In genomic region chr11:119913935-119914314, GRCm38 (mm10) we compare ENCODE assay signal across 8 mouse cellular contexts. TPM values are rescaled to one million over a fixed set of nuclear protein-coding genes. Genes with fewer than 3 reads are reported as not detected.
A peak's percentile ranks its signal among the peaks of the same experiment; 100 is the strongest.
DNase-seq lines count a peak whose midpoint lies in the region; ATAC-seq and TF ChIP-seq lines count a peak whose summit lies in the region.

No protein-coding gene starts in this region.

- peak overlapping the region; percentile 97 for H3K9ac ChIP-seq in intestine, embryonic 16.5 days (ENCODE audit: low read depth, low read length)
- H3K9ac ChIP-seq in neural tube, embryonic 12.5 days, result peak overlapping the region; percentile 94

- H3K36me3 ChIP-seq in intestine, embryonic 16.5 days (ENCODE audit: control insufficient read depth, insufficient read depth, low read length), result peaks cover 22% of the 10 kb centered on the region
- peaks cover 33% of the 10 kb centered on the region for H3K36me3 ChIP-seq in neural tube, embryonic 12.5 days

- peak overlapping the region; percentile 99 for H3K4me3 ChIP-seq in layer of hippocampus, adult 2 months
- peak overlapping the region; percentile 99 for H3K4me3 ChIP-seq in intestine, embryonic 16.5 days (ENCODE audit: low read length)
- peak overlapping the region; percentile 94 for H3K4me3 ChIP-seq in neural tube, embryonic 12.5 days

- no peak for DNase-seq in layer of hippocampus, adult 2 months (ENCODE audit: low spot score in 2 of 2)
- DNase-seq in layer of hippocampus, postnatal 36 days, result no peak
- DNase-seq in c-Kit-positive CD71-positive TER-119-positive erythroid progenitor cells, embryonic 14.5 days (ENCODE audit: low spot score), result peak; percentile 54
- DNase-seq in left cerebral cortex, adult 18-20 months (ENCODE audit: low spot score in 2 of 2), result no peak
- no peak for DNase-seq in frontal cortex, postnatal 25 days (ENCODE audit: low spot score in 2 of 2)
- no peak for DNase-seq in adrenal gland, adult 8-10 months

- H3K4me2 ChIP-seq in intestine, embryonic 16.5 days (ENCODE audit: low read depth, low read length), result peak overlapping the region; percentile 93
- peak overlapping the region; percentile 88 for H3K4me2 ChIP-seq in neural tube, embryonic 12.5 days (replicated peaks)

- under 1% methylated on average over 26 of the region's 26 CpGs for WGBS in intestine, embryonic 16.5 days
- WGBS in neural tube, embryonic 12.5 days, result under 1% methylated on average over 26 of the region's 26 CpGs

- H3K4me1 ChIP-seq in intestine, embryonic 16.5 days (ENCODE audit: control insufficient read depth, insufficient read depth, low read length), result peaks cover 34% of the 10 kb centered on the region
- H3K4me1 ChIP-seq in neural tube, embryonic 12.5 days, result peaks cover 24% of the 10 kb centered on the region

- peak overlapping the region; percentile 97 for H3K27ac ChIP-seq in layer of hippocampus, adult 2 months
- peak overlapping the region; percentile 78 for H3K27ac ChIP-seq in intestine, embryonic 16.5 days (ENCODE audit: low read length)
- H3K27ac ChIP-seq in neural tube, embryonic 12.5 days, result no peak overlapping the region

- TF ChIP-seq CTCF in layer of hippocampus, adult 2 months (conservative IDR thresholded peaks at IDR 0.05), result no peak

- ATAC-seq in intestine, embryonic 16.5 days, result peak; percentile 17
- ATAC-seq in neural tube, embryonic 12.5 days (ENCODE audit: low FRiP score, low read depth), result no peak

- H3K9me3 ChIP-seq in intestine, embryonic 16.5 days (ENCODE audit: control insufficient read depth, low read length), result no peaks in the 10 kb centered on the region
- H3K9me3 ChIP-seq in neural tube, embryonic 12.5 days, result no peaks in the 10 kb centered on the region

- no peaks in the 10 kb centered on the region for H3K27me3 ChIP-seq in intestine, embryonic 16.5 days (replicated peaks; ENCODE audit: control insufficient read depth, insufficient read depth, low read length)
- no peaks in the 10 kb centered on the region for H3K27me3 ChIP-seq in neural tube, embryonic 12.5 days (replicated peaks)

RNA-seq across cellular contexts. Expression of gene Chmp6, which starts 0.7 kb away (rescaled TPM):
- 10 to 100 TPM; 34.7 to 45.9 TPM for total RNA-seq in layer of hippocampus, adult 2 months (2021)
- 10 to 100 TPM; 33.3 to 38.4 TPM for total RNA-seq in layer of hippocampus, postnatal 36 days (2021)
- 92.2 and 94.3 TPM in 2 replicates for polyA plus RNA-seq in intestine, embryonic 16.5 days (2015; fragmentation: Nextera tagmentation; extraction: Ambion mirVana)
- polyA plus RNA-seq in neural tube, embryonic 12.5 days (2016; fragmentation: Nextera tagmentation; extraction: Ambion mirVana), result 95.6 and 99.4 TPM in 2 replicates
- total RNA-seq in left cerebral cortex, adult 18-20 months (2021), result 10 to 100 TPM; 37.1 to 41.8 TPM
- 10 to 100 TPM; 36.1 to 46.8 (median 45.7) TPM for total RNA-seq in adrenal gland, adult 8-10 months (2022)

RNA-seq across cellular contexts. Expression of gene Baiap2, which starts 28.6 kb away (rescaled TPM):
- total RNA-seq in layer of hippocampus, adult 2 months (2021), result 100 to 1,000 TPM; 244 to 257 TPM
- 100 to 1,000 TPM; 246 to 257 TPM for total RNA-seq in layer of hippocampus, postnatal 36 days (2021)
- polyA plus RNA-seq in intestine, embryonic 16.5 days (2015; fragmentation: Nextera tagmentation; extraction: Ambion mirVana), result 10.1 and 11.8 TPM in 2 replicates
- 10.4 and 11.8 TPM in 2 replicates for polyA plus RNA-seq in neural tube, embryonic 12.5 days (2016; fragmentation: Nextera tagmentation; extraction: Ambion mirVana)
- 100 to 1,000 TPM; 220 to 272 TPM for total RNA-seq in left cerebral cortex, adult 18-20 months (2021)
- 10 to 100 TPM in 3 of 4 experiments, 1 to 10 TPM in 1; 9.3 to 39.2 (median 25.4) TPM for total RNA-seq in adrenal gland, adult 8-10 months (2022)

Comparison
In these comparisons a context has a peak if more than half of its experiments do, and no peak if none do; other contexts are left out.
1. RNA of gene Baiap2, which starts 28.6 kb away (total RNA-seq): 220 to 272 TPM in left cerebral cortex, adult 18-20 months, 246 to 257 TPM in layer of hippocampus, postnatal 36 days and 244 to 257 TPM in layer of hippocampus, adult 2 months; 9.3 to 39.2 TPM in adrenal gland, adult 8-10 months; every median in the first group is over 4 times any median in the second.
2. Peak in every context shown above with its lines, with median percentiles within 50 percentile points of each other: H3K4me3 ChIP-seq.